Mouse (Mus musculus) stomach, embryonic 15.5 days (tissue): ENCODE measurements at regions not wholly inside any gene's neighbourhood (a gene's known extent, or its start where the extent isn't known, plus 50 kb on each side); places are given as distances from the start of the nearest gene placed in this dataset.

ENCODE experiments used
- ATAC-seq: fragments of 200-750 bp; cut with Nextera tagmentation; 2 replicates; pipeline ENCODE4 v1.8.0; 2017; ENCODE audit warnings: low read depth, moderate number of reproducible peaks, moderate TSS enrichment; ENCODE audit not compliant: insufficient read depth, low FRiP score
- H3K27ac ChIP-seq: fragments of 300-500 bp; sonication (generic); 2 replicates; pipeline ENCODE4 v1.5.1; 2015; ENCODE audit warnings: mild to moderate bottlenecking, inconsistent platforms
- H3K27me3 ChIP-seq: fragments of 300-500 bp; sonication (generic); replicated peaks from 2 replicates; pipeline ENCODE4 v1.6.1; 2015; ENCODE audit warnings: inconsistent platforms
- H3K36me3 ChIP-seq: fragments of 300-500 bp; sonication (generic); 2 replicates; pipeline ENCODE4 v1.6.1; 2015; ENCODE audit warnings: inconsistent platforms
- H3K4me1 ChIP-seq: fragments of 300-500 bp; sonication (generic); 2 replicates; pipeline ENCODE4 v1.6.1; 2015; ENCODE audit warnings: inconsistent platforms
- H3K4me2 ChIP-seq: fragments of 300-500 bp; sonication (generic); 2 replicates; pipeline ENCODE4 v1.6.1; 2015; ENCODE audit warnings: mild to moderate bottlenecking, inconsistent platforms
- H3K4me3 ChIP-seq: fragments of 300-500 bp; sonication (generic); replicated peaks from 2 replicates; pipeline ENCODE4 v1.5.1; 2015; ENCODE audit warnings: inconsistent platforms
- H3K9ac ChIP-seq: fragments of 300-500 bp; sonication (generic); 2 replicates; pipeline ENCODE4 v1.6.1; 2015; ENCODE audit warnings: inconsistent platforms
- H3K9me3 ChIP-seq: fragments of 300-500 bp; sonication (generic); 2 replicates; pipeline ENCODE4 v1.6.1; 2016; ENCODE audit warnings: inconsistent platforms
- WGBS: fragments of 180-500 bp; shearing (Covaris S2); methylation state at CpG from one replicate; pipeline ENCODE4 v1.1.7; 2015; 5-methylcytosine and 5-hydroxymethylcytosine counted together

GRCm38 (mm10) chr13:47347835-47348234 is 225.4 kb downstream of the Rnf144b start:
- 56% methylated on average over 6 of the region's 6 CpGs for WGBS
- Histone ChIP-seq H3K9ac (no peak overlapping the region), H3K4me1 (no peaks in the 10 kb centered on the region), H3K9me3 (no peaks in the 10 kb centered on the region), H3K27me3 (no peaks in the 10 kb centered on the region), H3K36me3 (no peaks in the 10 kb centered on the region), H3K27ac (no peak overlapping the region), H3K4me3 (no peak overlapping the region), H3K4me2 (no peak overlapping the region)
- no peak for ATAC-seq

- Histone ChIP-seq H3K4me3 (no peak overlapping the region), H3K4me1 (no peaks in the 10 kb centered on the region), H3K9ac (no peak overlapping the region), H3K4me2 (no peak overlapping the region), H3K36me3 (no peaks in the 10 kb centered on the region), H3K27ac (no peak overlapping the region), H3K9me3 (no peaks in the 10 kb centered on the region), H3K27me3 (no peaks in the 10 kb centered on the region)
- 34% methylated on average over 17 of the region's 17 CpGs for WGBS
- ATAC-seq, result no peak
Observed at GRCm38 (mm10) chr13:47348517-47349145, 226.2 kb downstream of the Rnf144b start.

- WGBS, result 86% methylated on average over 12 of the region's 12 CpGs
- no peak for ATAC-seq
- H3K27me3 ChIP-seq, result no peaks in the 10 kb centered on the region
- no peaks in the 10 kb centered on the region for H3K9me3 ChIP-seq
- no peak overlapping the region for H3K4me3 ChIP-seq
- no peaks in the 10 kb centered on the region for H3K4me1 ChIP-seq
- H3K9ac ChIP-seq, result no peak overlapping the region
- no peak overlapping the region for H3K27ac ChIP-seq
- H3K36me3 ChIP-seq, result no peaks in the 10 kb centered on the region
- no peak overlapping the region for H3K4me2 ChIP-seq
Observed at GRCm38 (mm10) chr13:47354446-47354845, 232.0 kb downstream of the Rnf144b start.

DNA sequence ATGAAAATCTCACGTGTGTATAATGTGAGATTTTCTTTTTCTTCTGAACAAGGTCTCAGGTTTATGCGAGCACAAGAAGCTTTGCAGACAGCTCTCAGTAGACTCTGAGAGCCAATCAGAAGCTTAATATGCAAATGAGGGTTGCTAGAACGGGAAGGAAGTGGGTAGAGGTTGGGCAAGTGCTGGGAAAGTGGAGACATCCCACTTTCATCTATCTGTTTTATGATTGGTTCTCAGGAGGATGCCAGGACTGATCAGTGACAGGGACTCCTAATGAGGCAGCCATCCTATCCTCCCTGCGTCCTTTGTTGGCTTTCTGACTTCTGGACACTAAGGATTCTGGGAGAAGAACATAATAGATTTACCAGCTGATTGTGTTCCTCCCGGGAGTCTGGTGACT is 232.7 kb downstream of the Rnf144b start:
- H3K4me2 ChIP-seq, result no peak overlapping the region
- no peaks in the 10 kb centered on the region for H3K4me1 ChIP-seq
- no peak for ATAC-seq
- H3K36me3 ChIP-seq, result no peaks in the 10 kb centered on the region
- no peak overlapping the region for H3K4me3 ChIP-seq
- H3K27me3 ChIP-seq, result no peaks in the 10 kb centered on the region
- H3K9ac ChIP-seq, result no peak overlapping the region
- no peaks in the 10 kb centered on the region for H3K9me3 ChIP-seq
- WGBS, result 45% methylated on average over 5 of the region's 5 CpGs
- H3K27ac ChIP-seq, result no peak overlapping the region

GRCm38 (mm10) chr13:47358986-47359385 is 236.5 kb downstream of the Rnf144b start:
- Histone ChIP-seq H3K27me3 (no peaks in the 10 kb centered on the region), H3K4me2 (no peak overlapping the region), H3K9me3 (no peaks in the 10 kb centered on the region), H3K36me3 (no peaks in the 10 kb centered on the region), H3K4me3 (no peak overlapping the region), H3K27ac (no peak overlapping the region), H3K4me1 (no peaks in the 10 kb centered on the region), H3K9ac (no peak overlapping the region)
- WGBS, result 73% methylated on average over 9 of the region's 9 CpGs
- no peak for ATAC-seq

DNA sequence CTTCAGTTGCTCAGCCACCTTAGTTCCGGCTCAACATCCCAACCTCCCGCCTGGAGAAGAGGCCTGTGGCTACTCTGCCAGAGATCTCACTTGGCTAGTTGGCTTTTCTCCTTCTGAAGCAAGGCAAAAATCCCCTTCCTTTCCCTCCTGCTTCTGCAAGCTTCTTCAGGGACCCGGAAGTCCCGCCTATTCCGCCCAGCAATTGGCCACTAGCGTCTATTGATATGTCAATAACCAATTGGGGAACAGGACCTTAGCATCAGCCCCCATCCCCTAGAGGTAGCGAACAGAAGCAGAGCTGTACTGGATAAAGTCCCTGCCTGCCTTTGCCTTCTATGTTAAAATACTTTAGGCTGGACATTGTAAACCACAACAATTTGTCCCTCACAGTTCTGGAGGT is 243.3 kb downstream of the Rnf144b start:
- Histone ChIP-seq H3K4me2 (no peak overlapping the region), H3K9me3 (no peaks in the 10 kb centered on the region), H3K9ac (no peak overlapping the region), H3K27me3 (no peaks in the 10 kb centered on the region), H3K4me1 (no peaks in the 10 kb centered on the region), H3K36me3 (no peaks in the 10 kb centered on the region), H3K4me3 (no peak overlapping the region), H3K27ac (no peak overlapping the region)
- no peak for ATAC-seq
- WGBS, result 71% methylated on average over 7 of the region's 7 CpGs

GRCm38 (mm10) chr13:47368041-47368823 is 245.8 kb downstream of the Rnf144b start:
- Histone ChIP-seq H3K9ac (no peak overlapping the region), H3K4me1 (no peaks in the 10 kb centered on the region), H3K27ac (no peak overlapping the region), H3K36me3 (no peaks in the 10 kb centered on the region), H3K4me2 (no peak overlapping the region), H3K9me3 (no peaks in the 10 kb centered on the region), H3K4me3 (no peak overlapping the region), H3K27me3 (no peaks in the 10 kb centered on the region)
- WGBS, result 44% methylated on average over 13 of the region's 13 CpGs
- no peak for ATAC-seq

DNA sequence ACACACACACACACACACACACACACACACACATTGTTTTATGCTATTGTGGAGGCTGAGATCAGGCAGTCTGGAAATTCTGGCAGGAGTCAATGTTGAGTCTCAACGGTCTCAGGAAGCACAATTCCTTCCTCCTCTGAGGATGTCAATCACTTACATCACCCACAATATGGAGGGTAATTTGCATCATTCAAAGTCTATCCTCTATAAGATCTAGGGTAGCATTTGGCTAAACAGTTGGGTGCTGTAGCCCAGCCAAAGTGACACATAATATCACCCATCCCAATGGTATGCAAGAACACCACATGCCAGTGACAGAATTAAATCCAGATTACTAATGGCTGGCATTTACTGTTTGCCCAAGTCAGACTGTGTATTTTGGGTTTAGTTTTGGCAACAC is 252.1 kb downstream of the Rnf144b start:
- no peaks in the 10 kb centered on the region for H3K27me3 ChIP-seq
- no peaks in the 10 kb centered on the region for H3K4me1 ChIP-seq
- no peak overlapping the region for H3K4me2 ChIP-seq
- no peak overlapping the region for H3K27ac ChIP-seq
- H3K9ac ChIP-seq, result no peak overlapping the region
- H3K4me3 ChIP-seq, result no peak overlapping the region
- no peaks in the 10 kb centered on the region for H3K9me3 ChIP-seq
- ATAC-seq, result no peak
- no peaks in the 10 kb centered on the region for H3K36me3 ChIP-seq
- WGBS, result 68% methylated on average over 1 of the region's 1 CpGs

- no peak overlapping the region for H3K27ac ChIP-seq
- no peak overlapping the region for H3K9ac ChIP-seq
- H3K4me1 ChIP-seq, result no peaks in the 10 kb centered on the region
- WGBS, result 46% methylated on average over 5 of the region's 5 CpGs
- no peak overlapping the region for H3K4me3 ChIP-seq
- H3K27me3 ChIP-seq, result no peaks in the 10 kb centered on the region
- H3K9me3 ChIP-seq, result no peaks in the 10 kb centered on the region
- no peaks in the 10 kb centered on the region for H3K36me3 ChIP-seq
- no peak for ATAC-seq
- H3K4me2 ChIP-seq, result no peak overlapping the region
Observed at GRCm38 (mm10) chr13:47391023-47391422, 268.6 kb downstream of the Rnf144b start.

DNA sequence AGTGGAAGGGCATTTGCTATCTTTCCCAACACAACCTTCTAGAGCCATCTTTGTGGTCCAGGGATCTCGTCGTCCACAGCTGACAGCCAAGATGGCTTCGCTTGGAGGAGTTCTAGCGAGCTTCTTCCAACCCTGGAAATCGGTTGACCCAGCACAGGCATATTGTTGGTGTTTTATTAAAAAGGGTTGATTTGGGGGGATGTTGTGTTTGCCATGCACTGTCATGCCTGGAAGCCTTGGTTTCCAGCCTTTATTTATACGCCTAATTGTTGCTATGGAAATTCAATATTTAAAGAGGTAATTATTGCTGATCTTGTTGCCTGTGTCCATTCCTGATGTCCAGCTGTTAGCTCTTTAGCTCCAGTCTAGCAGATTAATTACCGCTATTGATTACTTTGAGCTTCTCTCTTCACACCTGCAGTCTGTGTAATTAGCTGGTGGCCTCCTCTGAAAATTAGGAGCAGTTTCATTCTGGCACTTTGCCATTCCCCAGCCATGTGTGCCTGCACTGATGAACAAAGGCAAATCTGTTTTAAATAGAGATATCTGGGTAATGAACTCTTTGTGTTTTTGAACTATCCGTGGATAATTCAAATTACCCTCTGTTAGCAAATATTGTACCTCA is 275.4 kb downstream of the Rnf144b start:
- Histone ChIP-seq H3K9me3 (no peaks in the 10 kb centered on the region), H3K27me3 (no peaks in the 10 kb centered on the region), H3K4me3 (no peak overlapping the region), H3K36me3 (no peaks in the 10 kb centered on the region), H3K4me2 (no peak overlapping the region), H3K9ac (no peak overlapping the region), H3K27ac (no peak overlapping the region), H3K4me1 (no peaks in the 10 kb centered on the region)
- 80% methylated on average over 8 of the region's 8 CpGs for whole genome bisulfite sequencing
- ATAC-seq, result no peak

DNA sequence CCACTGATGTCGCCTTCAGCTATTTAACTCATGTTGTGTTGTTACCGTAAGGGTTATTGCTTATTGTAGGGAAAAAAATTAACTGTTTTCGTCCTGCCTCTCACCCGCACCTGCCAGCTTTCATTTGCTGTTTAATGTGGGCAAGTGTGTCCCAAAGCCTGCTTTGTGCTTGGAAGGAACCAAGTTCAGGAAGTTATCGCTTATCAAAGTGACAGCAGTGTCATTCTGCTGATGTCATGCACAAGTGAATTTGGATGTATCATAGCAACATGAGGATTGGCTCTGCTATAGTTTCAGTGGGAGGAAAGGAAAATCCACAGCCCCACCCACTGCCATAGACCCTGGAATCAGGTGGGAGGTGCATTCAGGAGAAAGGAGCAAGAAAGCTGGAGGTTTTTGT is 276.5 kb downstream of the Rnf144b start:
- Histone ChIP-seq H3K27ac (no peak overlapping the region), H3K27me3 (no peaks in the 10 kb centered on the region), H3K9me3 (no peaks in the 10 kb centered on the region), H3K36me3 (no peaks in the 10 kb centered on the region), H3K9ac (no peak overlapping the region), H3K4me3 (no peak overlapping the region), H3K4me2 (no peak overlapping the region), H3K4me1 (no peaks in the 10 kb centered on the region)
- no peak for ATAC-seq
- 82% methylated on average over 5 of the region's 5 CpGs for WGBS

DNA sequence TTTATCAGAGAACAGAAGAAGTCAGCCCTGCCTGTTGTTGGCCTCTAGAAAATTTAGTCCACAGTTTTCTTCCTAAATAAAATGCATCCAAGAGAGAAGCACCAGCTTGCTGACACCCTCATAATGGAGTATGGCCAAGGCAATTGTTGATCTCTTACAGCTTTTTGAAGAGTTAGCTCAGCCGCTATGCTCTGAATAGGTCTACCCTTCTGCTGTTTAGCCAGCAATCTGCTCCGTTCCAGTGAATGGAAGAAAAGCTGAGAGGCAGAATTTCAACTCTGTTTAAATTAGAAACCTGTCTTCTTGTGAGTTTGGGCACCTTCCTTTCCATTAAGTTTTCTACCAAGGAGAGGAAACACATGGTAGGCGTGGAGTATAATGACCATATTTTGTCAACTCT is 290.8 kb downstream of the Rnf144b start:
- Histone ChIP-seq H3K4me1 (no peaks in the 10 kb centered on the region), H3K4me2 (no peak overlapping the region), H3K27me3 (no peaks in the 10 kb centered on the region), H3K9me3 (no peaks in the 10 kb centered on the region), H3K27ac (no peak overlapping the region), H3K36me3 (no peaks in the 10 kb centered on the region), H3K9ac (no peak overlapping the region), H3K4me3 (no peak overlapping the region)
- WGBS, result 88% methylated on average over 3 of the region's 3 CpGs
- no peak for ATAC-seq
